Mouse (Mus musculus) hindbrain, embryonic 14.5 days (tissue): ENCODE measurements around the gene Myl12a. TPM values are rescaled to one million over a fixed set of nuclear protein-coding genes. Genes with fewer than 3 reads are reported as not detected.

Source experiments
- polyA plus RNA-seq: library from polyadenylated mRNA; unstranded; fragments of >200 nt; fragmentation: Nextera tagmentation; extraction: Ambion mirVana; gene quantifications from 2 replicates; pipeline ENCODE4 v1.2.1, GENCODE M21; 2014

The Myl12a gene
- polyA plus RNA-seq, 1 experiment from 2014 or later: 119 TPM

Other genes with a start within 250 kb of the Myl12a start
- gene Tgif1, start 149.3 kb downstream of the Myl12a start, polyA plus RNA-seq: 11.8 and 12.0 TPM in 2 replicates
- gene Myom1, start 245 bp downstream of the Myl12a start, polyA plus RNA-seq: 1.5 and 2.3 TPM in 2 replicates
- 44.1 and 45.7 TPM in 2 replicates for gene Lpin2, start 179.7 kb upstream of the Myl12a start, polyA plus RNA-seq